Mouse (Mus musculus): ENCODE data around the gene Itgb1bp2.

DNA sequence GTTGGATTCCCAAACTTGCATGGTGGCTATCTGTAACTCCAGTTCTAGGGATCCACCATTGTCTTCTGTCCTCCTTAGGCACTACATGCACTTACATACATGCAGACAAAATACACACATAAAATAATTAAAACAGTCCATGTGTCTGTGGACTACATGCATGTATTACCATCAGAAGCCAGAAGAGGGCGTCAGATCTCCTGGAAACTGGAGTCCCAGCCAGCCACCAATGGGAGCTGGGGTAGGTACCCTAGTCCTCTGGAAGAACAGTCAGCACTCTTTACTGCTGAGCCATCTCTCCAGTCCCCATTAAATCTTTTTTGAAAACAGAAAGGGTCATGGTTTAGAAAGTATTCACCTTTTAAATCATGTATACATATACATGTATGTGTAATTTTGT, 21.1 kb upstream of the Itgb1bp2 start:
- TF ChIP-seq POLR2A (IDR thresholded peaks at IDR 0.05; ENCODE audit: borderline replicate concordance, extremely low read depth, insufficient read depth, insufficient read length, poor library complexity, severe bottlenecking) (no peak), CTCF (IDR thresholded peaks at IDR 0.05; ENCODE audit: borderline replicate concordance, extremely low read depth, insufficient read depth, insufficient read length) (peak; percentile 20; the same call in 1 of the 2 replicates)

All from brain, embryonic 14.5 days (tissue).